Mouse (Mus musculus) embryo, embryonic 11 days (tissue): Measurements from ENCODE around the gene Agtr1a.

Experiments
- DNase-seq: peaks from one replicate; pipeline ENCODE4 v3.0.0-alpha.2; 2015

The Agtr1a gene

GRCm38 (mm10) chr13:30364097-30364625, 27.9 kb downstream of the Agtr1a start:
- DNase-seq: peak; percentile 5

- no peak for DNase-seq
These were observed 28.5 kb downstream of the Agtr1a start for GRCm38 (mm10) chr13:30364780-30365179.

DNA sequence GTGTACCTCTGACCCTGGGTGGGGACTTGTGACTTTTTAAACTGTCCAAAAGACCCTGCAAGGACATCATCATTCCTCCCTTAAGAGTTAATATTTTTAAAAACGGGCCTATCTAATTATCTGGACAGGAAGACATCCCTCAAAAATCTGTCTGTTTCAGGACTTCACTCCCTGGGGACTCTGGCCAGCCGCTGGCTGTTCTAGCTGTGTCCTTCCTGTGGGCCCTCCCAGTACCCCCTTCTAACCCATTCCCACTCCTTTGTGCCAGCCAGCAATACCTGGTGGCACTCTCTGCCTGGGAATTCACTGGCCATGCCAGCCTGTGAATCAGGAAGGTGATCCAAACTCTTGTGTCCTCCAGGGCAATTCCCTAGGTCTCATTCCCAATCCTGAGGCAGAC, 29.1 kb downstream of the Agtr1a start:
- DNase-seq: no peak

GRCm38 (mm10) chr13:30368116-30368515, 31.9 kb downstream of the Agtr1a start:
- DNase-seq: no peak

DNA sequence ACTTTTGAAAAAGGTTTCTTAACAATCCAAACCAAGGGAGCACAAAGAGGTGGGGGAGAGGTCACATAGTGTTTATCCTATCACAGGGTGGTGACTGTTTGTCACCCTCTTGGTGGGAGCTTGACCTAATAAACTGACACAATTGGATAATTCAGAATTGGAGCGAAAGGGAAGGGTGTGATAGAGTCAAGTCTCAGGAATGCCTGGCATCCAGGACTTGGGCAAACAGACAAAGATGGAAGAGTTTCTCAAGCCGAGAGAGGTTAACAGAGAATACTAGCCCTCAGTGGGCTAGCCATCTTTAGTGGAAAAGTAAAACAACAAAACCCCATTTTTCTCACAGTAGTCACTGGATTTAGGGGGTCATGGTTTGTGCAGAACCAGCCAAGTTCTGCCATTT, 32.5 kb downstream of the Agtr1a start:
- no peak for DNase-seq

GRCm38 (mm10) chr13:30378868-30379267, 42.6 kb downstream of the Agtr1a start:
- no peak for DNase-seq

DNA sequence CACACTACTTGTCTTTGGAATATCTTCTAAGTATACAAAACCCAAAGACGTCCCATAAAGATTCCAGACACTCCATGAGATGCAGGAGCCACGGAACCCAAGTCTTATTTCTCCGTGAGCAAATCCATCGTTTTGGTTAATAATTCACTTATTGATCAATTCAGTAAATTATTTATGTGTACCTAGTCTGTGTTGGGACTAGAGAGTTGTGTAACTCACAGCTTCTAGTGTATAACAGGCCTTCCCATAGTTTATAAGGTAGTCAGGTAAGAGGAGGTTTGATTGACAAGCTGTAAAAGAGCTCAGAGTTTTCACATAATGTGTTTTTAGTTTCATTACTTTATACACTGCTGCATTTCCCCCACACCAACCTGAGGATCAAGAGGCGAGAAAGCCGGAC, 48.9 kb downstream of the Agtr1a start:
- no peak for DNase-seq

DNA sequence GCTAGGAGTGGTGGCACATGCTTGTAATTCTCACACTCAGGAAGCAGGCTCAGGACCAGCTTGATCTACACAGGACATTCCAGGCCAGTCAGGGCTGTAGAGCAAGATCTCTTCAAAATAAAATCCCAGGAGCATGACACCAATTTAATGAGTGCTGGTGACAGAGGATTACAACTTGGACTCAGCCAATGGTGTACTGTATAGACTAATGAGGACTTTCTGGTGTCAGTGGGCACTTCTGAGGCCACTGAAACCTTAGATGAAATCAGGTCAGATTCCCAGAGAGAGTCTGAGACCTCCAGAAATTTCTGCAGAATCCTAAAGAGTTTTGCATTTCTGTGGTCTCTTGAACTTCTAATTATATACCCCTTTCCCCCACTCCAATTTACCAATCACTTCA, 57.9 kb downstream of the Agtr1a start:
- no peak for DNase-seq

GRCm38 (mm10) chr13:30396431-30396830, 60.2 kb downstream of the Agtr1a start:
- DNase-seq: no peak

GRCm38 (mm10) chr13:30398852-30399251, 62.6 kb downstream of the Agtr1a start:
- no peak for DNase-seq

DNA sequence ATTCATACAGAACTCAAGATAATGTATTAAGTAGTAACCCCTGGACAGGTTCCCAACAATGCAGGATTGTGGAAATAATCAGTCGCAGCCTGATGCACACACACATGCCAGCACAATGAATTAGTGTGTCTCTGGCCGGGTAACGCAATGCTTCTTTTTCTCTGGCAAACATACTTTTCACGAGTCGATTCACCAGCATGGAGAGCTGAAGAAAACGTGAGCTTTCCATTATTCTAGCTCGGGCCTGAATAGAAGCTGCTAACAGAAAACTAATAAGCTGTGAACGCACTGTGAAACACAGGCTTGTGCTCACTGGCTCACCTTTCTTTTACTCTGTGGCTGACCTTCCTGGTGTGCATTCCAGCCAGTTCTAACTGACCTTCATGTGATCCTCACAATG, 64.4 kb downstream of the Agtr1a start:
- DNase-seq: no peak

DNA sequence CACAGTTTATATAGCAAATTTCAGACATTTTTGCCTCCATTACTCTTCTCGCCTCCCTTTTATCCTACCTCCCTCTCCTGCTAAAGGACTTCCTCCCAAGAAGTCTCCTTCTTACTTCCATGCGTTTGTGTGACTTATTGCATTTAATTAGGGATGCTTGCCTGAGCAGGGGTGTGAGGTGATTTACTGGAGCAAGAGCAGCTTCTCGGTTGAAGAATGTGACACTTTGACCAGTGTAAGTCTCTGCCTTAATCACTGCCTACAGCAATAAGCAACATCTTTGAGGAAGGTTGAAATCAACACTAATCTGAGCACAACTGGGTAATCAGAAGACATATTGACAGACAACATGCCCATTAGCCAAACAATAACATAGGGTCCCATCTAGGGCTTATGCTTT, 67.6 kb downstream of the Agtr1a start:
- DNase-seq: no peak

GRCm38 (mm10) chr13:30418611-30419010, 82.4 kb downstream of the Agtr1a start:
- no peak for DNase-seq

GRCm38 (mm10) chr13:30427008-30427407, 90.8 kb downstream of the Agtr1a start:
- DNase-seq: no peak

DNA sequence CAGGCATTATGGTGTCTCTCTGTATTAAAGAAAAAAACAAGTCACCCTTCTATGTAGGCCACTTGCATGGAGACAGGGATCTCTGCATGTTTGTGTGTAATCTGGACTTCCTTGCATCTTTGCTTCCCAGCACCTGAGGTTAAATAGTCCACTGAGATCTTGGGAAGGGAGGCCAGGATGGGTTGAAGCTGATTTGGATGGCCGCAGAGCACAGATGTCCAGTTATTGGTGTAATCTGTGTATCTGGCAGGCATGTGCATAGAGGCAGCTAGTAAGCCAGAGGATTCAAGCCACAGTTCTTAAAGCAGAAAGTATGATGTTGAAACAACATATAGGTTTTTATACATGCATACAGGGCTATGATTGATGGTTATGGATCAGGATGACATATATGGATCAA, 91.2 kb downstream of the Agtr1a start:
- DNase-seq: no peak
